ENCODE assay signal across 16 mouse cellular contexts in genomic region chr11:6063065-6063464, GRCm38 (mm10). TPM values are rescaled to one million over a fixed set of nuclear protein-coding genes. Genes with fewer than 3 reads are reported as not detected.
DNase-seq lines count a peak whose midpoint lies in the region; ATAC-seq and TF ChIP-seq lines count a peak whose summit lies in the region.
"Had no signal": no experiment of that assay in that cellular context is flagged by ENCODE, and none has a peak within 500 bp of the region (broad histone marks: within the 10 kb centered on the region; RNA-seq: fewer than 3 reads in every experiment).

No protein-coding gene starts in this region.

- no peak overlapping the region for H3K4me3 ChIP-seq in gastrocnemius, adult 2 months
- peak overlapping the region; percentile 65; the same call in 1 of the 2 replicates for H3K4me3 ChIP-seq in midbrain, embryonic 14.5 days (replicated peaks; ENCODE audit: low read depth, low read length)
- no peak overlapping the region for H3K4me3 ChIP-seq in midbrain, embryonic 10.5 days
- peak overlapping the region; percentile 81 for H3K4me3 ChIP-seq in hindbrain, embryonic 16.5 days (ENCODE audit: low read length)
- peak overlapping the region; percentile 97 for H3K4me3 ChIP-seq in olfactory bulb, adult 2 months (ENCODE audit: insufficient read depth, low read depth, low read length)
- H3K4me3 ChIP-seq: embryonic facial prominence, embryonic 12.5 days; limb, embryonic 12.5 days; stomach, embryonic 15.5 days had no signal

- no peaks in the 10 kb centered on the region for H3K36me3 ChIP-seq in midbrain, embryonic 14.5 days (ENCODE audit: control insufficient read depth, insufficient read depth, low read length)
- no peaks in the 10 kb centered on the region for H3K36me3 ChIP-seq in midbrain, embryonic 10.5 days
- H3K36me3 ChIP-seq in hindbrain, embryonic 16.5 days (ENCODE audit: control insufficient read depth, insufficient read depth, low read length) = no peaks in the 10 kb centered on the region
- H3K36me3 ChIP-seq: embryonic facial prominence, embryonic 12.5 days; heart, embryonic 15.5 days; limb, embryonic 12.5 days; stomach, embryonic 15.5 days had no signal

- H3K27ac ChIP-seq in gastrocnemius, adult 2 months = peak overlapping the region; percentile 88
- H3K27ac ChIP-seq in midbrain, embryonic 14.5 days (replicated peaks; ENCODE audit: low read depth, low read length) = no peak overlapping the region
- H3K27ac ChIP-seq in midbrain, embryonic 10.5 days (replicated peaks) = no peak overlapping the region
- H3K27ac ChIP-seq in hindbrain, embryonic 16.5 days (ENCODE audit: low read depth, low read length) = no peak overlapping the region
- peak overlapping the region; percentile 96 for H3K27ac ChIP-seq in olfactory bulb, adult 2 months (ENCODE audit: insufficient read depth, low read depth, low read length)
- H3K27ac ChIP-seq: embryonic facial prominence, embryonic 12.5 days; heart, embryonic 15.5 days; limb, embryonic 12.5 days; liver, embryonic 14.5 days; stomach, embryonic 15.5 days had no signal

- TF ChIP-seq CTCF in gastrocnemius, adult 2 months (IDR thresholded peaks at IDR 0.05) = no peak
- TF ChIP-seq CTCF in olfactory bulb, adult 2 months (IDR thresholded peaks at IDR 0.05; ENCODE audit: insufficient read depth, low read depth, low read length) = no peak

- peaks cover 20% of the 10 kb centered on the region for H3K4me1 ChIP-seq in midbrain, embryonic 14.5 days (ENCODE audit: control insufficient read depth, insufficient read depth, low read length)
- H3K4me1 ChIP-seq in midbrain, embryonic 10.5 days = peaks cover 34% of the 10 kb centered on the region
- peaks cover 17% of the 10 kb centered on the region for H3K4me1 ChIP-seq in hindbrain, embryonic 16.5 days (ENCODE audit: control insufficient read depth, insufficient read depth, low read depth, low read length)
- H3K4me1 ChIP-seq in olfactory bulb, adult 2 months (ENCODE audit: control insufficient read depth, insufficient read depth, low read length) = peaks cover 50% of the 10 kb centered on the region

- H3K27me3 ChIP-seq in midbrain, embryonic 14.5 days (ENCODE audit: control insufficient read depth, insufficient read depth, low read length) = peaks cover 43% of the 10 kb centered on the region
- H3K27me3 ChIP-seq in midbrain, embryonic 10.5 days (ENCODE audit: low read depth, poor library complexity, severe bottlenecking) = peaks cover 67% of the 10 kb centered on the region
- peaks cover 25% of the 10 kb centered on the region for H3K27me3 ChIP-seq in hindbrain, embryonic 16.5 days (replicated peaks; ENCODE audit: control insufficient read depth, insufficient read depth, low read length)

- peak; percentile 52 for DNase-seq in gastrocnemius, adult 2 months
- DNase-seq in gastrocnemius, postnatal 36 days = no peak
- no peak for DNase-seq in midbrain, embryonic 14.5 days
- no peak for DNase-seq in midbrain, embryonic 10.5 days (ENCODE audit: low spot score)
- DNase-seq in kidney, adult 18-20 months = no peak
- DNase-seq: adrenal gland, postnatal 25 days; heart, adult 11 months; kidney, adult 11 months; kidney, postnatal 10 days had no signal

- intact Hi-C loops in gastrocnemius, adult 2 months (cut with DNase I) = no loop called here
- intact Hi-C loops in gastrocnemius, postnatal 36 days (cut with DNase I) = no loop called here

- no peak overlapping the region for H3K9ac ChIP-seq in midbrain, embryonic 14.5 days (replicated peaks; ENCODE audit: low read length)
- no peak overlapping the region; the same call in 1 of the 2 replicates for H3K9ac ChIP-seq in hindbrain, embryonic 16.5 days (ENCODE audit: low read depth, low read length)
- H3K9ac ChIP-seq: embryonic facial prominence, embryonic 12.5 days; heart, embryonic 15.5 days; limb, embryonic 12.5 days; liver, embryonic 14.5 days; stomach, embryonic 15.5 days had no signal

- no peaks in the 10 kb centered on the region for H3K9me3 ChIP-seq in midbrain, embryonic 14.5 days (ENCODE audit: control insufficient read depth, low read length)
- H3K9me3 ChIP-seq in midbrain, embryonic 10.5 days (replicated peaks) = no peaks in the 10 kb centered on the region
- H3K9me3 ChIP-seq in hindbrain, embryonic 16.5 days (ENCODE audit: control insufficient read depth, low read length) = no peaks in the 10 kb centered on the region
- H3K9me3 ChIP-seq: embryonic facial prominence, embryonic 12.5 days; heart, embryonic 15.5 days; limb, embryonic 12.5 days; stomach, embryonic 15.5 days had no signal

- WGBS in midbrain, embryonic 14.5 days = 83% methylated on average over 7 of the region's 7 CpGs
- WGBS in midbrain, embryonic 10.5 days = 86% methylated on average over 7 of the region's 7 CpGs
- 78% methylated on average over 7 of the region's 7 CpGs for WGBS in hindbrain, embryonic 16.5 days
- 41% methylated on average over 7 of the region's 7 CpGs for WGBS in olfactory bulb, adult 2 months

- no peak for TF ChIP-seq POLR2A in olfactory bulb, adult 2 months (IDR thresholded peaks at IDR 0.05; ENCODE audit: insufficient read depth, low read depth, low read length)

- no peak for ATAC-seq in midbrain, embryonic 14.5 days (ENCODE audit: low FRiP score, low TSS enrichment)
- no peak for ATAC-seq in hindbrain, embryonic 16.5 days

- peak overlapping the region; percentile 63 for H3K4me2 ChIP-seq in midbrain, embryonic 14.5 days (ENCODE audit: low read length)
- H3K4me2 ChIP-seq in hindbrain, embryonic 16.5 days (ENCODE audit: low read length) = peak overlapping the region; percentile 65
- H3K4me2 ChIP-seq: embryonic facial prominence, embryonic 12.5 days; limb, embryonic 12.5 days; stomach, embryonic 15.5 days had no signal

RNA-seq across cellular contexts. Expression of gene Camk2b, which starts 3.1 kb away (rescaled TPM):
- total RNA-seq in gastrocnemius, adult 2 months (2021) = 100 to 1,000 TPM; 108 to 128 TPM
- 100 to 1,000 TPM in 1 of 2 experiments, 10 to 100 TPM in 1; 95.5 to 115 TPM for total RNA-seq in gastrocnemius, postnatal 36 days (2021)
- polyA plus RNA-seq in midbrain, embryonic 14.5 days (2014; fragmentation: Nextera tagmentation; extraction: Ambion mirVana) = 85.6 and 124 TPM in 2 replicates
- polyA plus RNA-seq in midbrain, embryonic 10.5 days (2016; fragmentation: Nextera tagmentation; extraction: Ambion mirVana) = 0.81 and 2.1 TPM in 2 replicates
- polyA plus RNA-seq in hindbrain, embryonic 16.5 days (2015; fragmentation: Nextera tagmentation; extraction: Ambion mirVana) = 138 and 140 TPM in 2 replicates
- 150 and 183 TPM in 2 replicates for polyA plus RNA-seq in olfactory bulb, adult 2 months (2012; ENCODE audit: insufficient read depth, insufficient read length, low replicate concordance, missing spikeins)

Comparison
In these comparisons a context has a peak if more than half of its experiments do, and no peak if none do; other contexts are left out.
1. H3K4me3 ChIP-seq: peak in midbrain, embryonic 14.5 days (single experiment), hindbrain, embryonic 16.5 days (single experiment) and olfactory bulb, adult 2 months (single experiment); none in gastrocnemius, adult 2 months (single experiment) and midbrain, embryonic 10.5 days (single experiment).
2. RNA of gene Camk2b, which starts 3.1 kb away (polyA plus RNA-seq): 150 to 183 TPM in olfactory bulb, adult 2 months, 138 to 140 TPM in hindbrain, embryonic 16.5 days and 85.6 to 124 TPM in midbrain, embryonic 14.5 days; 0.81 to 2.1 TPM in midbrain, embryonic 10.5 days; every median in the first group is over 10 times any median in the second.
3. H3K27ac ChIP-seq: peak in gastrocnemius, adult 2 months (single experiment) and olfactory bulb, adult 2 months (single experiment); none in midbrain, embryonic 14.5 days (single experiment), midbrain, embryonic 10.5 days (single experiment) and hindbrain, embryonic 16.5 days (single experiment).